In genomic region chr6:53066978-53067377, GRCm38 (mm10) we compare ENCODE assay signal across 9 mouse cellular contexts. TPM values are rescaled to one million over a fixed set of nuclear protein-coding genes. Genes with fewer than 3 reads are reported as not detected.
DNase-seq lines count a peak whose midpoint lies in the region; ATAC-seq and TF ChIP-seq lines count a peak whose summit lies in the region.
"Had no signal": no experiment of that assay in that cellular context is flagged by ENCODE, and none has a peak within 500 bp of the region (broad histone marks: within the 10 kb centered on the region; RNA-seq: fewer than 3 reads in every experiment).

No protein-coding gene starts in this region.

- 53% methylated on average over 3 of the region's 3 CpGs for WGBS in forebrain, embryonic 12.5 days
- 80% methylated on average over 3 of the region's 3 CpGs for WGBS in intestine, embryonic 15.5 days
- WGBS in neural tube, embryonic 13.5 days, result 62% methylated on average over 3 of the region's 3 CpGs

- peaks cover 11% of the 10 kb centered on the region for H3K4me1 ChIP-seq in forebrain, embryonic 12.5 days
- no peaks in the 10 kb centered on the region for H3K4me1 ChIP-seq in intestine, embryonic 15.5 days (replicated peaks)
- H3K4me1 ChIP-seq in neural tube, embryonic 13.5 days (replicated peaks), result peaks cover 13% of the 10 kb centered on the region

- no peak for ATAC-seq in forebrain, embryonic 12.5 days (ENCODE audit: low FRiP score)
- no peak for ATAC-seq in intestine, embryonic 15.5 days
- ATAC-seq in neural tube, embryonic 13.5 days (ENCODE audit: low read depth), result no peak

- H3K4me2 ChIP-seq in forebrain, embryonic 12.5 days, result peak overlapping the region; percentile 81
- peak overlapping the region; percentile 88; the same call in 1 of the 2 replicates for H3K4me2 ChIP-seq in intestine, embryonic 15.5 days (replicated peaks)
- H3K4me2 ChIP-seq in neural tube, embryonic 13.5 days, result peak overlapping the region; percentile 81

- no peaks in the 10 kb centered on the region for H3K36me3 ChIP-seq in forebrain, embryonic 12.5 days (replicated peaks)
- no peaks in the 10 kb centered on the region for H3K36me3 ChIP-seq in intestine, embryonic 15.5 days
- H3K36me3 ChIP-seq in neural tube, embryonic 13.5 days, result no peaks in the 10 kb centered on the region

- no peak overlapping the region; the same call in 1 of the 2 replicates for H3K27ac ChIP-seq in layer of hippocampus, adult 2 months
- no peak overlapping the region for H3K27ac ChIP-seq in forebrain, embryonic 12.5 days
- H3K27ac ChIP-seq in intestine, embryonic 15.5 days, result no peak overlapping the region
- H3K27ac ChIP-seq in neural tube, embryonic 13.5 days (replicated peaks), result no peak overlapping the region

- no peak for DNase-seq in layer of hippocampus, adult 2 months (ENCODE audit: low spot score in 2 of 2)
- DNase-seq in layer of hippocampus, postnatal 10 days (ENCODE audit: low spot score in 2 of 2), result no peak
- no peak for DNase-seq in Muller cell, postnatal 12 days (ENCODE audit: inconsistent ontology term)
- no peak for DNase-seq in ovary, postnatal 36 days (ENCODE audit: low spot score)
- no peak for DNase-seq in lung, postnatal 14 days

- peak overlapping the region; percentile 69; the same call in 1 of the 2 replicates for H3K4me3 ChIP-seq in layer of hippocampus, adult 2 months
- peak overlapping the region; percentile 80; the same call in 1 of the 2 replicates for H3K4me3 ChIP-seq in forebrain, embryonic 12.5 days (replicated peaks)
- peak overlapping the region; percentile 73; the same call in 1 of the 2 replicates for H3K4me3 ChIP-seq in intestine, embryonic 15.5 days (replicated peaks)
- H3K4me3 ChIP-seq in neural tube, embryonic 13.5 days, result peak overlapping the region; percentile 80

- peaks cover 36% of the 10 kb centered on the region; the same call in 1 of the 2 replicates for H3K27me3 ChIP-seq in forebrain, embryonic 12.5 days
- no peaks in the 10 kb centered on the region for H3K27me3 ChIP-seq in intestine, embryonic 15.5 days (replicated peaks)
- peaks cover 29% of the 10 kb centered on the region for H3K27me3 ChIP-seq in neural tube, embryonic 13.5 days

- H3K9ac ChIP-seq in forebrain, embryonic 12.5 days, result no peak overlapping the region
- H3K9ac ChIP-seq in intestine, embryonic 15.5 days, result no peak overlapping the region
- H3K9ac ChIP-seq in neural tube, embryonic 13.5 days, result no peak overlapping the region

- no peaks in the 10 kb centered on the region for H3K9me3 ChIP-seq in forebrain, embryonic 12.5 days
- H3K9me3 ChIP-seq in intestine, embryonic 15.5 days, result no peaks in the 10 kb centered on the region
- no peaks in the 10 kb centered on the region for H3K9me3 ChIP-seq in neural tube, embryonic 13.5 days

- TF ChIP-seq CTCF in layer of hippocampus, adult 2 months (conservative IDR thresholded peaks at IDR 0.05), result no peak

RNA-seq across cellular contexts. Expression of gene Jazf1, which starts 1.5 kb away (rescaled TPM):
- 10 to 100 TPM; 30.4 to 32.8 TPM for total RNA-seq in layer of hippocampus, adult 2 months (2021)
- total RNA-seq in layer of hippocampus, postnatal 10 days (2021), result 10 to 100 TPM; 69.5 to 82.2 TPM
- 10.0 and 10.2 TPM in 2 replicates for polyA plus RNA-seq in forebrain, embryonic 12.5 days (2016; fragmentation: Nextera tagmentation; extraction: Ambion mirVana)
- polyA plus RNA-seq in intestine, embryonic 15.5 days (2015; fragmentation: Nextera tagmentation; extraction: Ambion mirVana), result 6.0 and 6.2 TPM in 2 replicates
- 31.6 and 31.7 TPM in 2 replicates for polyA plus RNA-seq in neural tube, embryonic 13.5 days (2015; fragmentation: Nextera tagmentation; extraction: Ambion mirVana)
- total RNA-seq: common myeloid progenitor, adult 5-6 weeks had no signal
